Mouse (Mus musculus): ENCODE data around the gene Cln3.

DNA sequence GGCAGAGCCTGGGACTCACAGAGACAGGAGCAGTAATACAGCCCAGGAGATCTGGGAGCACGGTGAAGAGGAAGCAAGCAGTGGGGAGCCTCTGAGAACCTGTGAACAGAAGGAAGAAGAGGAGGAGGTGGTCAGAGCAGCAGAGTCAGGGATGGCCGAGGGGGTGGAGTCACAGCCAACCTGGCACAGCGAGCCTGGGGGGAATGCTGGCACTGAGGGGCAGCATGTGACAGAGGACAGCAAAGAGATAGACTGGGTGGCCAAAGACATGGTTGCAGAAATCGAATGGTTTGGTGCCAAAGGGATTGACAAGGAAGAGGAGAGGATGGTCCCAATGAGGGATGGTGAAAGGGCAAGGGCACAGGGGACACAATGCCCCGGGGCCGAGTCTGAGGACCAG is at the start of gene Cln3:
- TF ChIP-seq EP300 (IDR thresholded peaks at IDR 0.05; ENCODE audit: low read length) (no peak), CTCF (conservative IDR thresholded peaks at IDR 0.05 in 1 of 2, IDR thresholded peaks at IDR 0.05 in 1 of 2; ENCODE audit: low read depth in 2 of 2, low read length in 2 of 2) (no peak), GABPA (IDR thresholded peaks at IDR 0.05; ENCODE audit: insufficient replicate concordance, low read depth, low read length) (no peak), POLR2A (IDR thresholded peaks at IDR 0.05; ENCODE audit: low read depth, low read length) (no peak), RCOR1 (conservative IDR thresholded peaks at IDR 0.05; ENCODE audit: low read depth, low read length) (no peak), CHD1 (IDR thresholded peaks at IDR 0.05; ENCODE audit: low read depth, low read length) (no peak), UBTF (IDR thresholded peaks at IDR 0.05; ENCODE audit: low read depth, low read length) (no peak), MAX (IDR thresholded peaks at IDR 0.05; ENCODE audit: low read length) (no peak), JUND (conservative IDR thresholded peaks at IDR 0.05; ENCODE audit: low read depth, low read length) (no peak), HCFC1 (IDR thresholded peaks at IDR 0.05; ENCODE audit: low read depth, low read length) (no peak)
